Mouse (Mus musculus): ENCODE data around the gene Sorbs1.

GRCm38 (mm10) chr19:40270351-40271307, 242.9 kb downstream of the Sorbs1 start:
- TF ChIP-seq CTCF (IDR thresholded peaks at IDR 0.05; ENCODE audit: low read depth) (no peak), EP300 (IDR thresholded peaks at IDR 0.05; ENCODE audit: low read depth) (no peak)

All from liver, embryonic 14.5 days (tissue).